Mouse (Mus musculus) A20 (cell line): ENCODE results near the gene Steap4.
"Not testable (repeated sequence)": the region's sequence is repeated elsewhere in the genome, so short reads cannot be mapped to it uniquely, and the experiment has no call there.

ENCODE experiments used
- DNase-seq: peaks from one replicate; pipeline ENCODE4 v3.0.0-alpha.2; 2011; ENCODE audit warnings: low read depth, low spot score

Gene Steap4

DNA sequence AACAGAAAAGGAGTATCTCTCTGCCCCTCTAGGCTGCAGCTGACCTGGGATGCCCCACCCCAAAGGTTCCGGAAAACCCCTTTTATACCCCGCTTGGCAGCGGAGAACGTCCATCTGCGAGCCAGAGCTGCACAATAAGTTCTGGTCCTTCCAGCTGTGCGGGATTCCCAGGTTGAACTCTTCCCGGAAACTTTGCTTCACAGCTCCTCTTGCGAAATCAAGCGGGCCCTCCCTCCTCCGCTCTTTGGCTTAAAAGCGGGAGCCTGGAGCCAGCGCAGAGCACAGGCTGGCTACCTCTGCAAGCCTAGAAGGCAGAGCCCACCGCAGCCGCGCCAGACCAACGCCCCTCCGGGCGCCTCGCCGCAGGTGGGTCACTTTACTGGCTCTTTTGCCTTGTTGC is at the start of gene Steap4:
Steap4 (plus strand) TSS at position 282 of the 400 bp plus-strand sequence.
- no peak for DNase-seq

DNA sequence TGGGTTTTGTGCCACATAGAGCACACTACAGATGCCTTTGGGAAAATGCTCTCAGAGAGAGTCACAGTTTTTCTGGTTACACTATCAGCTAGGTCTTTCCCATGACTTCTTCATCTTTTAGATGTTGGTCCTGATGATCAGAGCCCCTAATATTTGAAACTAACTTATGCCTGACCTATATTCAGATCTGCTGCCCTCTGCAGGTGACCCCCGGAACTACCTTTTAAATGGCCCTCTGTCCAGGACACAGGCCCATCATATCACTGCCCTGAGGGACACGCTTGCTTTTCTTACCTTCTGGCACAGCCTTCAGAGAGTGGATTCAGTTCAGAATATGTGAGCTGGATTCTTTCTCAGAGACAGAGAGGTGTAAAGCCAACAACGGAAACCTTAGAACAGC is 48.3 kb upstream of the Steap4 start:
- DNase-seq: no peak

DNA sequence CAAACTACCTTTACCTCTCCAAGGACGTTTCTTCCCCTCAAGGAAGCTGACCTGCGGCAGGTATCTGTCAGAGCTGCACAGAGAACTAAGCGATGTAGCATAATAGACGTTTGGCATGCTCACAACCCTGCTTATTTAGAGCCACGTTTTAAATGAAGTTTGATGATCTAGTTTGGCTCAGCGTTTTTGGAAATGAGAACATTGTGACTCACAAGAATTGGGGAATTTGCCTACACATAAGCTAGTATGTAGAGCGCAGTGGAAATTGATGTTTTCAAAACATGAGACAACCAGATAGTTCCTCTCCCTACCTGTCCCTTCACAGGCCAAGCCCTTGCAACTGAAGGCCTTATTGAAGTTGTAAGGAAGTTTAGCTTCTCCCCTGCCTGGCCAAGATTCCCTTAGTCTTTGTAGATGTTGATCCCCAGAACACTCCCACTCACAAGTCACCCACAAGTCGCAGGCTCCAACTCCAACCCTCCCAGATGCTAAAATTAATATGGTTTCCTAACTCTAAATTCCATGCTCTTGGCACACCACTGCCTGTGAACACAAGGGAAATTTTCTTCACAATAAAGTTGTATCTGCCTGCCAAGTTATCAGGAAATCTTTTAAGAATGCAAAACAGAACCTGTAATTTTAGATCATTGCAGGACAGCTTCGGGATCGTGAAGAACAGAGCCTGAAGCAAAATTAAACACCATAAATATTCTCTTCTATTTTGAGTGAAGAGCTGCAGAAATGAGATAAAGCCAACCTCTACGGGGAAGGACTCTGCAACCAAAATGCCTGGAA is 42.6 kb upstream of the Steap4 start:
- DNase-seq: no peak

DNA sequence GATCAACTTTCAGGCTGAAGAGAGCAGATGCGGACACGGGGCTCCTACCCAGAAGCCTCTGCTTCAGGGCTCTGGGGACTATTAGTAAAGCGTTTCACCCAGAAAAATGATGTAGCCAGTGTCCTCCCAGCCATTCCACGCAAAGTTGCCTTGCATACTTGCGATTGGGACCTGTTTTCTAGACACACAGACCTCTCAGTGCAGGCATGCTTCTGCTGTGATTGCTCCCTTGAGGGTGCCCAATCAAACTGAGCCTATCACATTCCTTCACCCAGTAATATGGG is 42.0 kb upstream of the Steap4 start:
- no peak for DNase-seq

DNA sequence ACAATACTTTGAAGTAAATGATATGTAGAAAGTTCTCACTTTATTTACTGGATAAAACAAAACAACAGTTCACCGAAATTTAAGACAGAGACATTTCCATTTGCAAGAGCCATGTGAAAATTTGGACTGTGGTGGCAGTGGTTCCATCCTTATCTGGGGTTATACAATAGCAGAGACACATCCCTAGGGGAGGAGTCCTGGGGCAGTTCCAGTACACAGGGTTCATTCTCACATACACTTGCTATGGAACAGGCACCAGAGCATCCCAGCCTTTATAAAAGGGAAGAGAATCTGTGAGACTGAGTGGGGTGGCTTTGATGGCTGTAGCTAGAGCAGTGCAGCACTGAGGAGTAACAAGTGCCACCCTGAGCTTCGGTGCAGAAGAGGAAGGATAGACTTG is 40.6 kb upstream of the Steap4 start:
- DNase-seq: no peak

DNA sequence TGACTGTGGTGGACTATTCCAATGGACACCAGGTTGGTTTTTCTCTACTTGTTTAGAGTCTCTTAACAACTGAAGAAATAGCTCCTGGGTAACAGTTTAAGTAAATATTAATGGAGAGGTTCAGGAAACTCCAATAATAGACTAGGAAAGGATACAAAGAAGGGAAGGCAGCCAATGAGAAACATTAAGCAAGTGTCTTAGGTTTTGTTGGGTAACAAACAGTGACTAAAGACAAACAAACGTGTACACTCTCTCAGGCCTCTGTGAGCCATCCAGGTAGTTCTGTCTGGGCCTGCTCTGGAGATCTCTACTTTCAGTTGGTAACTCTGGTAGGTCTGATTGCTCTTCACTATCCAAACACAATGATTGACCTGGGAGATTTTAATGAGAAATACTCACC is 37.5 kb upstream of the Steap4 start:
- DNase-seq: no peak

DNA sequence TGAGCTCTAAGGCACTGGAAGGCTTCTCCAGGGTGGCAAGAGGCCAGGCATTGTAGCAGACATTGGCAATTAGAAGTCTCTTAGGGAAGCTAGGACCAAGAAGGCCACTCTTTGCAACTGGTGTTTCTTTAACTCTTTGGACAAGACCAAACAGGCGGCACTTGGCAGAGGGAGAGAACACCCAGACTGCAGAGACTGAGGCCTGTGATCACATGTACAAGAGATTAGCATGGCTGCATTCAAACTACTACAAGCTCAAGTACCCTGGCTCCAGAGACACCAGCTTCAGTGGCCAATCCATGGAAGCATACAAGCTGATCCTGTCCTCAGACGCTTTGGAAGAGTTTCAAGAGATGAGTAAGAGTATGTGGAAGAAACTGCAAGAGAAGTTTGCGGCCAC is 36.6 kb upstream of the Steap4 start:
- DNase-seq: no peak

DNA sequence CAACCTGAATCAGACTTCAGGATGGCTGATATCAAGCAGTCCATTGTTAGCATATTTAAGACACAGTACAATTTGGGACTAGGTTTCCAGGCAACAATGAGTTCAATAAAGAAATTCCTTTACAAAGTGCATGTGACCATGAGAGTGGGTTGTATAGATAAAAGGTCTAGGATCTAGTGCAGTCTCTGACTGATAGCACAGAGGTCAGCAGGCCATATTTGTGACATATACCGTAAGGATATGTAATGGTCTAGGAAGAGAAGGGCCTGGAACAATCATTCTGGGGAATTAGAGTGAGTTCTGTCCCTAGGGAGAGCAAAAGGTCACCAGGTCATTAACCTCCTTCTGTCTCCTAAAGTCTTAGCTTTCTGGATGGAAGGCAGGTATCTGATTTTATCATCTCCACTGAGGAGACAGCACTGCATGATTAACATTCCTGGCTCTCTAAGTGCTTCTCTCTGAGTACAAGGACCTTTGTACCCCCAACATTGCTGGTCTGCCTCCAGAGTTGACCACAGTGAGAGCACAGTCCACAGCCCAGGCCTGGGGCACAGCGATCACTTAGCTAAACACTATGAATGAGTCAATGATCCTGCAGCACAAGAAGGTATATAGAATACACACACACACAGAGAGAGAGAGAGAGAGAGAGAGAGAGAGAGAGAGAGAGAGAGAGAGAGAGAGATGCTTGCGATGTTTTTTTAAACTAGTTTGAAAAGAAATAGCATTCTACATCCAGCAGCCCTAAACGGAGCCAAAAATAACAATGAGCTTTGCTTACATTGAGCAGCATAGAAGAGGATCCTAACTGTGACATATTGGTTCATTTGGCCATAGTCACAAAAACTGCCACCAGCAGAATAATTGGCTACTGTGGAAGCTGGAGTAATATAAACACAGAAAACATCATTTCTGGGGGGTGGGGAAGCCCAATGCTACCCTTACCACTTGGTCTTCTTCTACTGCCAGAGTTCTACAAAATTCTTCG is 27.7 kb upstream of the Steap4 start:
- DNase-seq: no peak

DNA sequence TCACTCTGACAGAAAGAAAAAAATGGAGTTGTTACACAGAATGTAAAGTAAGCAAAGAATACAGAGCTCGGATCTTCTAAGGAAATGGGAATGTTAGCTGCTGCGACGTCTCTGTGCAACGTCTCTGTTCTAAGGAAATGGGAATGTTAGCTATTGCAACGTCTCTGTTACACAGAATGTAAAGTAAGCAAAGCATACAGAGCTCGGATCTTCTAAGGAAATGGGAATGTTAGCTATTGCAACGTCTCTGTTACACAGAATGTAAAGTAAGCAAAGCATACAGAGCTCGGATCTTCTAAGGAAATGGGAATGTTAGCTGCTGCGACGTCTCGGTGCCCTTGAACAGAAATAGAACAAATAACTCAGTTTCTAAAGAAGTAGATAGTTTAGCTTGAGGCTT is 26.8 kb upstream of the Steap4 start:
- DNase-seq: not testable (repeated sequence)

DNA sequence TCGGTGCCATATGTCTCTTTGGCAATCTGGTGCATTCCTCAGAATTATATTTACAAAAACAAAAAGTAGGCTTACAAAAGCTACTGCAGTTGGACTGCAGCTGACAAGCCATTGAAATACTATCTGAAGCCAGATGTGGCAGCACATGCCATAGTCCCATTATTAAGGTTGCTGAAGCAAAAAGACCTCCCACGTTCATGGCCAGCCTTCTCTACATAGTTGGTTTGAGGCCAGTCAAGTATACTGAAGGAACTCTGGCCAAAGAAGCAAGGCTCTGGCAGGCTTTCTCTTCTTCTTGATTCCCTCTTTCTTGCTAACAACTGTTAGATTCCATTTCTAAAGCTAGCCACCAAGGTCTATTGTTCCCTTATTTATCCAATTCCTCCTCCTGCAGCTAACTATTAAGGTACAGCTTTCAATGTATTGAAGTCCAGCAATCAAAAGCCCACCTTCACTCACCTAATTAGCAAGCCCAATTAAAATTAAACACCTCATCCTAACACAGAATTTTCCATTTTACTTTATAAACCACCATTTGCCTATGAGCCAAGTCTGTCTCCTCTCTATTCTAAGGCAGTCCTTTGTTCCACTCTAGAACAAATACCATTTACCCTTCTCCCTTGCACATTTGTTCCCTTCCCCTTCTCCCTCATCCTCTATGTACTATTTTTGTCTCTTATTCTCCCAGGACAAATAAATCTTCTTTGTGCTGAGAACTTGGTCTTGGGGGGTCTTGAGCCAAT is 26.2 kb upstream of the Steap4 start:
- DNase-seq: no peak

DNA sequence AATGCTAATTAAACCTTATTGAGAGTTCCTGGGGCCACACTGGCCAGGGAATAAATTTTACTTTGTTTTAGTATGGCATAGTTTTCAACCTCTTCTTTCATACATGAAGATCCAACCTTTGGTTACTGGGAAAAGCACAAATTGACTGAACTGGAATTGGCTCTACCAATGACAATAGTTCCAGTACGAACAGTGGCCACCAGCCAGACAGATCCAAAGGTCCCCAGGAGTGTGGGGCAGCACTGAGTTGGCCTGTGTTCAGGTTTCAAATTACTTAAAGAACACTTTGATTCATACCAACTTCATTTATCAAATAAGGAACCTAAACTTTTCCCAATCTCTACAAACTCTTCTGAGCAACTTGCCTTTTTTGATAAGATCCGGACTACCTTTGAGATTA is 5.4 kb upstream of the Steap4 start:
- no peak for DNase-seq

DNA sequence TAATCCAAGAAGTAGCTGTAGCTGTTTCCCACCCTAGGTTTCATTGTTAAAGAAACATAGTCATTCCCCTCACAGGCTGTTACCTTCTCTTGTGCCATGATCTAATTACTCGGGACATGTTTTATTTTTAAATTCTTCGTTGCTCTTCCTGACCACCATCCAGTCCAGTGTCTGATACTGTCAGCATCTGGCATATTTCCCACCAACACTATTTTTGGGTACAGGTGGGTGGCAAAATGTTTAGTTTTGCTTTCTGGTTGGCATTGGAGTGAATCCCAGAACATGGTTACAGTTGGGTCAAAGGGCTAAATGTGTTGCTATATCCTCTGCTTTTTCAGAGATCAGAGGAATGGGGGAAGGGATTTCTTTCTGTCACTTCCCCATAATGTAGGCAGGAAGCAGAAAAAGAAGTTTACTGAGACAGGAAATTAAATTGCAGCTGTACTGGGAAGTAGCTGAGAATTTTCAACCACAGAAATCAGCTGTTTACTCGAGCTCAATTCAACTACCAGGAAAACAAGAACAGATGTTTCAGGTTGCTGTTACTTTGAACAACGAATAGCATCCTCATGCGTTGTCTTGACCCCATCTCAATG is 4.8 kb upstream of the Steap4 start:
- DNase-seq: no peak

DNA sequence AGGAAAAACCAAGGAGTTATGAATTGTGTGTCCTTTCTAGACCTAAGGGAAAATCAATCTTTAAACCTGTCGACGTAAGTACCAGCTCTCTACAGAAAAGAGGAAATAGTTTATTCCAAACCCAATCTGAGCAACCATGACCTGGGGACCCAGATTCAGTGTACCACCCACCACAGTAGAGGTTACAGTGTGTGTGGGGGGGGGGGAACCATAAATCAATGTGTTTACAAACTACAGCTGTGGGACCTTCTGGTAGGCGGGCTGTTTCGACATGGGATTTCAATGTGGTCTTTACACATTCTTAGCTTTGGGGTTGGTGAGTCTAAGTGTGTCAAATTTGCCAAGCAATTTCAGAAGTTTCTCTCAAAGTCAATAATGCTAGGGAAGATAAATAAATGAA is 2.2 kb upstream of the Steap4 start:
- no peak for DNase-seq

DNA sequence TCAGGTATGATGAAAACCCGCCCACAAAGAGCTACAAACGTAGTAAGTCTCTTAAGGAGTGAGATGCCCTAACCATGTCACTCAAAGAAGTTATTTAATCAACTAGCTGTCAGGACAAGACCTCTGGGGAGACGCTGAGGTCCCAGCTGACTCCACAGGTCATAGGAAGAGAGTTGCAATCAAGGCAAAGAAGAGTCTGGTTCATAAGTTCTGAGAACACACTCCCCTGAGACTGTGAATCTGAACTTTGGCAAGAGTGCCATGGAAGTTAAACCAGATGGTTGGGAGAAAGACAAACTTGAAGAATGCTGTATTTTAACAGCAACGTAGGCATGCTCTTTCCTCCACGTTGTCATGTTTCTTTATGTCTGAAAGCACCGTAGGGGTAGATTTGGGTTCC is 971 bp upstream of the Steap4 start:
- no peak for DNase-seq

DNA sequence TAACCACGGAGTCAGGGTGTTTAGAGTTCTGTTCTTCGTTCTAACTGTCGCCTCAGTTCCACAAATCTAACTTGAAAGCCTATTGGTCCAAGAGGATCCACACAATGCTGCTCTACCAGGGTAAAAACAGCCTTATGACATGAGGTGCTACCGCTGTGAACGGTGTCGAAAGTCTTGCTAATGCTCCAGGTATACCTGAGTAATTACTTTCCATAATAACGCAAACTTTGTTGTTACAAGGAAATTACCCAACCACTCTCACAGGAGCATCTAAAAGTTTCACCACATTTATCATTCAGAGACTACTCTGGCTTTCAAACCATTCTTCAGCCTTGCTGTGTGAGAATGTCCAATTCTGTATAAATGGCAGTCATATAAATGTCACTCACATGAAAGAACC is 856 bp downstream of the Steap4 start:
- DNase-seq: no peak

DNA sequence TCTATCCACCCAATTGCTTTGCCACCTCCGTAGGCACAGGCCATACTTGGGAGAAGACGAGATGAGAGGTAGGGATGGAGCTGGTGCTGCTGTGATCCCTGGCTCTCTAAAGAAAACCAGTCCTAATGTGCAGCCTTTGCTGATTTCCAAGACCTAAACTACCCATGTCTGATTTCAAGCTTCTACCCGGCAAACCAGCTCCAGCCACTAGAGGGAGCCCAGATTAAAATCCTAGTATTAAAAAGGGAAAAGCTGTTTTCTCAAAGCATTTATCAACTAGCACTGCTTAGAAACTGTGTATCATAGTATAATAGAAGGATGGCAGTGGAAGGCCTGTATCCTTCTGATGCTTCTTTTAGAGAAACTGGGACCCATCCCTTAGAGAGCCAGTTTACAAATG is 5.0 kb downstream of the Steap4 start:
- peak; percentile 38 for DNase-seq

DNA sequence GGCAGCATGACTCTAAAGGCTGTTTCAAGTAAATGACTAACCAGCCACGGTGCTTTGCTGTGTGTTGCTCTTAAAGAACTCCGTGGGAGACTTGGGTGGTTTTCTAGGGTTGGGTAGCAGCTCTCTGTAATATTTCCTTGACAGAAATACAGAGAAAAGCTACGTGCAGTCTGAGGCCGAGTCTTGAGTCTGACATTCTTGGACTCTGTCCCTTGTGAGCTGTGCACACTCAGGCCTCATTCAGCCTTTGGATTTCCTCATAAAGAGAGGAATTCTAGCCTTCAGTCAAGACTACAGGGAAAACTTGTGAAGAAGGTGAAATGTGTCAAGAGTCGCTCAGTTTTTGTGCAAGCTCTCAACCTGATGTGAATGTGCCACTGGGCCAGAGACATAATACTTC is 7.9 kb downstream of the Steap4 start:
- no peak for DNase-seq

DNA sequence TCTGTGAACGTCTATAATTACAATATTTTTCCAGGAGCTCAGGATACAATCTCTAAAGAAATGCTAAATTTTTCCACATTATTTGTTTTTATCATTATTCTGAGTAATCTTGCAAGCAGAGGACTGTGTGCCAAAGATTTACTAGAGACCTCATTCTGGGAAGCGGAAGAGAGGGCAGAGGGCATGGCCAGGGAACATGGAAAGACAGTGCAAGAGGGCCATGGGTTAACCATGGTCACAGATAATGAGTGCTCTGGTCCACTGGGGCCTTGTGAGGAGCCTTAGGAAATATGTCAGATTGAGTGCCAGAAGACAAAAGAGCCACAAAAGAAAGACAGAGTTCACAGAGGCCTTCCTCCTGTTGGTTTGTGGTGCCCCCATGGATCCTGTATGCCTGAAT is 12.0 kb downstream of the Steap4 start:
- no peak for DNase-seq

DNA sequence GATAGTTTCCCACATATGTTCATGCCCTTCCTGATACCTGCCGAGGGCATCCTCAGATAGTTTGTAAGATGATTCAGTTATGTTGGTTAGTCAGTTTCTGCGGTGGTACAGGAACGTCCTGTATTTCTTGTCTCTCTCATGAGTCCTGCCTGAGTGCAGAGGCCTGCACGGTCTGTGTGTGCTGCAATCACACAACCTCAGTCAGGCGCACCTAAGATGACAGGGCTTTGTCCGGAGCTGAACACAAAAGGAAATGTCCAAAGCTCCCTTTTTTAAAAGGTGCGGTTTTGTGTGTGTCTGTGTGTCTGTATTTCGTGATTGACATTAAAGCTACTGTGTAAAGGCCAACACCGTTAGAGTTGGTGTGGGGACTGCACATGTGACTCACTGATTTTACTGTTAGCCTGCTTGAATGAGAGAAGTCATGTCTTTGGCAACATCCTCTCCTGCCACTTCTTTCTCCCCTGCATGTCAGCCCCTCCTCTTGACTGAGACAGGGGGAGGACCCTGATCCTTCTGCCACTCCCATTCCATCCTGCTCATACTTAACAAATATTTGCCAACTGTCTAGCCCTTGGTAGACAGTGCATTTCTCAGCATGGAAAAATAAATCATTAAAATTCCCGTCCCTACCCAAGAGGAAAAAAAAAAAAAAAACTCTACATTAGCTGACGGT is 14.4 kb downstream of the Steap4 start:
- no peak for DNase-seq

DNA sequence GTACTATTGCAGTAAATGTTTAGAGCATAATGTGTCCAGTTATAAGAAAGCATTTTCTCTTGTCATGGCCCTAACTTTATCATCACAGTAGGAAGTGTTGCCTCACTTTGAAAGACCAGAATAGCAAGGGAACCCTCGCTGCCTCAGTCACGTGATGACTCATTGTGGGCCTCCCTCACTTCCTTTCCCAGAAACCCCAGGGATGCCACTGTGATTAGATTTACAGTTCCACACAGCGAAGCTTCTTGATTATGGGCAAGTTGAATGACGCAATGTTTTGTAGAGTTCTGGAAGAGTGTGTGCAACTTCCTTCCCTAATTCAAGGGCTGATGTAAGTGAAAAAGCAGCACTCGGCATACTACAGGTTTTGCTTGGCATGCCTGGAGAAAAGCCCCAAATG is 20.3 kb downstream of the Steap4 start:
- no peak for DNase-seq

DNA sequence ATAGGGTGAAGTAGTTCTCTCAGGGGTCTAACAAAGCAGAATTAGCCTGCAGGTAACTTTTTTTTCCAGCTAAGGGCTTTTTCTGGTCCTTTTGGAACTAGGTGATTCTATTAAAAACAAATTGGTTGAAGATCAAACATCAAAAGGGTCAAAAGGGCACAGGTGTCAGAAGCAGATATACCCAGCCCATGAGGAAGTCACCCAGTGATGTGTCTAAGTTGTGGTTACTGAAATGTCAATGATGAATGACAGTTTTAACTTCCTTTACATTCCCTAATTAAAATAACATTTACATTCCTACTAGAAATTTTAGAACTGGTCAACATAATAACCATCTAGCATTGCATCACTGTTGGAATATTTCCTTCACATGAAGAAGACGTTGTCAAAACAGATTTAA is 27.7 kb downstream of the Steap4 start:
- peak; percentile 40 for DNase-seq
